Mouse (Mus musculus) cerebellum, adult 2 months (tissue): ENCODE results near the gene Defb13. TPM values are rescaled to one million over a fixed set of nuclear protein-coding genes. Genes with fewer than 3 reads are reported as not detected.
"Not testable (repeated sequence)": the region's sequence is repeated elsewhere in the genome, so short reads cannot be mapped to it uniquely, and the experiment has no call there.

Experiments
- DNase-seq, 2 experiments: peaks; one replicate each; pipeline ENCODE4 v3.0.0; 2021
- H3K27ac ChIP-seq: fragments of 200-500 bp; 2 replicates; pipeline ENCODE4 v1.5.1; 2012; ENCODE audit warnings: low read length, control low read depth, inconsistent platforms; ENCODE audit not compliant: insufficient read depth
- H3K27me3 ChIP-seq: fragments of 200-500 bp; 2 replicates; pipeline ENCODE4 v1.6.1; 2012; ENCODE audit warnings: inconsistent platforms, mild to moderate bottlenecking, low read length, moderate library complexity; ENCODE audit not compliant: control insufficient read depth, insufficient read depth
- H3K4me1 ChIP-seq: fragments of 200-500 bp; 2 replicates; pipeline ENCODE4 v1.6.1; 2011; ENCODE audit warnings: low read length; ENCODE audit not compliant: control insufficient read depth, insufficient read depth
- H3K4me3 ChIP-seq: fragments of 200-500 bp; replicated peaks from 2 replicates; pipeline ENCODE3; 2011; ENCODE audit warnings: mild to moderate bottlenecking, low read depth, low read length, control low read depth; ENCODE audit not compliant: insufficient read depth
- CTCF ChIP-seq: fragments of 200-500 bp; IDR thresholded peaks from 2 replicates; pipeline ENCODE4 v1.5.1; 2011; ENCODE audit warnings: low read depth, mild to moderate bottlenecking, control low read depth, low read length, moderate library complexity, borderline replicate concordance; ENCODE audit not compliant: insufficient read depth
- POLR2A ChIP-seq: fragments of 200-500 bp; IDR thresholded peaks from 2 replicates; pipeline ENCODE4 v1.6.1; 2011; ENCODE audit warnings: low read length, control low read depth, borderline replicate concordance; ENCODE audit not compliant: insufficient read depth
- WGBS: fragments of 180-500 bp; shearing (Covaris S2); methylation state at CpG from one replicate; pipeline ENCODE4 v1.1.7; 2018; 5-methylcytosine and 5-hydroxymethylcytosine counted together
- polyA plus RNA-seq: library from polyadenylated mRNA; depleted of rRNA; stranded (reverse); fragments of >200 nt; gene quantifications from 2 replicates; pipeline ENCODE4 v1.2.3, GENCODE M21; 2012; rRNA removed

Defb13 gene
- polyA plus RNA-seq, result not detected in 2 replicates

GRCm38 (mm10) chr8:21946462-21946861, at the start of gene Defb13:
TSS of gene Defb13 (plus strand) at chr8:21946762.
- H3K27me3 ChIP-seq, result no peaks in the 10 kb centered on the region
- no peak within 1 kb of the TSS for H3K27ac ChIP-seq
- H3K4me3 ChIP-seq, result no peak within 1 kb of the TSS
- H3K4me1 ChIP-seq, result no peaks in the 10 kb centered on the region
- 75% methylated on average over 6 of the region's 6 CpGs for WGBS
- TF ChIP-seq CTCF (no peak), POLR2A (no peak)
- DNase-seq, result no peak

- DNase-seq, H3K4me1 ChIP-seq, H3K27me3 ChIP-seq, H3K4me3 ChIP-seq, H3K27ac ChIP-seq: not testable (repeated sequence)
Measured at GRCm38 (mm10) chr8:21906290-21906689, 40.3 kb upstream of the Defb13 start, which contains the start of gene Defb11. TSS of gene Defb11 (minus strand) at chr8:21906412.

GRCm38 (mm10) chr8:21911931-21912330, 34.6 kb upstream of the Defb13 start:
- no peaks in the 10 kb centered on the region for H3K27me3 ChIP-seq
- TF ChIP-seq CTCF (no peak), POLR2A (no peak)
- no peak for DNase-seq
- no peaks in the 10 kb centered on the region for H3K4me1 ChIP-seq
- H3K4me3 ChIP-seq, result no peak overlapping the region
- WGBS, result 12% methylated on average over 1 of the region's 1 CpGs
- H3K27ac ChIP-seq, result no peak overlapping the region

- Histone ChIP-seq H3K27ac (no peak overlapping the region), H3K4me3 (no peak overlapping the region), H3K27me3 (no peaks in the 10 kb centered on the region), H3K4me1 (no peaks in the 10 kb centered on the region)
- TF ChIP-seq CTCF, result no peak
- no peak for TF ChIP-seq POLR2A
- no peak for DNase-seq
- WGBS, result 13% methylated on average over 2 of the region's 2 CpGs
Measured at GRCm38 (mm10) chr8:21912554-21912953, 34.0 kb upstream of the Defb13 start.

GRCm38 (mm10) chr8:21915625-21916024, 30.9 kb upstream of the Defb13 start:
- H3K27me3 ChIP-seq, result no peaks in the 10 kb centered on the region
- no peak overlapping the region for H3K27ac ChIP-seq
- DNase-seq, result no peak
- WGBS, result 91% methylated on average over 3 of the region's 3 CpGs
- H3K4me3 ChIP-seq, result no peak overlapping the region
- H3K4me1 ChIP-seq, result no peaks in the 10 kb centered on the region
- TF ChIP-seq POLR2A (no peak), CTCF (no peak)

GRCm38 (mm10) chr8:21930754-21931153, 15.8 kb upstream of the Defb13 start:
- 42% methylated on average over 3 of the region's 3 CpGs for WGBS
- not testable (repeated sequence) for H3K27ac ChIP-seq, H3K4me3 ChIP-seq, H3K4me1 ChIP-seq, H3K27me3 ChIP-seq, DNase-seq

GRCm38 (mm10) chr8:21932610-21933009, 14.0 kb upstream of the Defb13 start, which contains the start of gene Defb15:
TSS of gene Defb15 (minus strand) at chr8:21932710.
- 79% methylated on average over 6 of the region's 6 CpGs for WGBS
- TF ChIP-seq CTCF (no peak), POLR2A (no peak)
- Histone ChIP-seq H3K4me1 (no peaks in the 10 kb centered on the region), H3K27me3 (no peaks in the 10 kb centered on the region), H3K4me3 (no peak within 1 kb of the TSS), H3K27ac (no peak within 1 kb of the TSS)
- no peak for DNase-seq

GRCm38 (mm10) chr8:21938052-21938451, 8.5 kb upstream of the Defb13 start, which contains the start of gene Defb35:
TSS of gene Defb35 (plus strand) at chr8:21938352.
- H3K27ac ChIP-seq, H3K4me3 ChIP-seq, H3K27me3 ChIP-seq, DNase-seq, H3K4me1 ChIP-seq: not testable (repeated sequence)
- 83% methylated on average over 4 of the region's 4 CpGs for WGBS

GRCm38 (mm10) chr8:21947311-21948017, 902 bp downstream of the Defb13 start:
- DNase-seq, result no peak
- Histone ChIP-seq H3K27ac (no peak overlapping the region), H3K4me3 (no peak overlapping the region), H3K27me3 (no peaks in the 10 kb centered on the region), H3K4me1 (no peaks in the 10 kb centered on the region)
- no peak for TF ChIP-seq CTCF
- TF ChIP-seq POLR2A, result no peak
- WGBS, result 4% methylated on average over 9 of the region's 9 CpGs
